Mouse (Mus musculus) forebrain, embryonic 14.5 days (tissue): ENCODE results near the gene Mccc1. TPM values are rescaled to one million over a fixed set of nuclear protein-coding genes. Genes with fewer than 3 reads are reported as not detected.

Experiments
- ATAC-seq: fragments of 200-750 bp; cut with Nextera tagmentation; 2 replicates; pipeline ENCODE4 v1.8.0; 2017; ENCODE audit warnings: mild to moderate bottlenecking, moderate library complexity
- DNase-seq: peaks from one replicate; pipeline ENCODE4 v3.0.0-alpha.2; 2015; ENCODE audit warnings: low spot score
- H3K27ac ChIP-seq: fragments of 300-500 bp; sonication (generic); 2 replicates; pipeline ENCODE4 v1.5.1; 2014; ENCODE audit warnings: low read depth, mild to moderate bottlenecking, control low read depth, low read length, moderate library complexity
- H3K27me3 ChIP-seq: fragments of 300-500 bp; sonication (generic); replicated peaks from 2 replicates; pipeline ENCODE4 v1.6.1; 2014; ENCODE audit warnings: low read length, control low read depth, mixed read lengths; ENCODE audit not compliant: control insufficient read depth, insufficient read depth
- H3K36me3 ChIP-seq: fragments of 300-500 bp; sonication (generic); 2 replicates; pipeline ENCODE4 v1.6.1; 2014; ENCODE audit warnings: low read length, control low read depth; ENCODE audit not compliant: control insufficient read depth, insufficient read depth
- H3K4me1 ChIP-seq: fragments of 300-500 bp; sonication (generic); 2 replicates; pipeline ENCODE4 v1.6.1; 2014; ENCODE audit warnings: antibody characterized with exemption, low read length, control low read depth; ENCODE audit not compliant: control insufficient read depth, insufficient read depth
- H3K4me2 ChIP-seq: fragments of 300-500 bp; sonication (generic); 2 replicates; pipeline ENCODE4 v1.6.1; 2014; ENCODE audit warnings: mild to moderate bottlenecking, control low read depth, low read length
- H3K4me3 ChIP-seq: fragments of 300-500 bp; sonication (generic); 2 replicates; pipeline ENCODE4 v1.5.1; 2014; ENCODE audit warnings: low read depth, low read length, control low read depth
- H3K9ac ChIP-seq: fragments of 300-500 bp; sonication (generic); 2 replicates; pipeline ENCODE4 v1.6.1; 2014; ENCODE audit warnings: mild to moderate bottlenecking, low read length, control low read depth, moderate library complexity
- H3K9me3 ChIP-seq: fragments of 300-500 bp; sonication (generic); replicated peaks from 2 replicates; pipeline ENCODE4 v1.6.1; 2016; ENCODE audit warnings: low read length, control low read depth, mixed read lengths; ENCODE audit not compliant: control insufficient read depth
- WGBS: fragments of 180-500 bp; shearing (Covaris S2); extraction: QIAGEN DNeasy Blood & Tissue Kit; methylation state at CpG from one replicate; pipeline ENCODE4 v1.1.7; 2014; 5-methylcytosine and 5-hydroxymethylcytosine counted together
- polyA plus RNA-seq: library from polyadenylated mRNA; unstranded; fragments of >200 nt; fragmentation: Nextera tagmentation; extraction: Ambion mirVana; gene quantifications from 2 replicates; pipeline ENCODE4 v1.2.1, GENCODE M21; 2014

Mccc1 gene
- polyA plus RNA-seq, 1 experiment from 2014 or later, result 20.0 TPM

GRCm38 (mm10) chr3:35971149-35971548 lies 29.3 kb downstream of the Mccc1 start:
- Histone ChIP-seq H3K9ac (no peak overlapping the region), H3K4me3 (no peak overlapping the region), H3K4me2 (no peak overlapping the region), H3K4me1 (no peaks in the 10 kb centered on the region), H3K27ac (no peak overlapping the region), H3K9me3 (no peaks in the 10 kb centered on the region), H3K27me3 (no peaks in the 10 kb centered on the region), H3K36me3 (peaks cover 66% of the 10 kb centered on the region)
- 94% methylated on average over 12 of the region's 12 CpGs for WGBS
- no peak for DNase-seq
- no peak for ATAC-seq

- Histone ChIP-seq H3K9ac (no peak overlapping the region), H3K36me3 (peaks cover 64% of the 10 kb centered on the region), H3K4me2 (no peak overlapping the region), H3K27me3 (no peaks in the 10 kb centered on the region), H3K9me3 (no peaks in the 10 kb centered on the region), H3K4me1 (no peaks in the 10 kb centered on the region), H3K27ac (no peak overlapping the region), H3K4me3 (no peak overlapping the region)
- no peak for ATAC-seq
- 84% methylated on average over 4 of the region's 4 CpGs for WGBS
- no peak for DNase-seq
These were observed 30.0 kb downstream of the Mccc1 start for GRCm38 (mm10) chr3:35970441-35970840.

GRCm38 (mm10) chr3:35967366-35967921 lies 33.0 kb downstream of the Mccc1 start:
- no peaks in the 10 kb centered on the region for H3K9me3 ChIP-seq
- H3K36me3 ChIP-seq, result peaks cover 55% of the 10 kb centered on the region
- no peaks in the 10 kb centered on the region for H3K27me3 ChIP-seq
- DNase-seq, result no peak
- no peak for ATAC-seq
- no peak overlapping the region for H3K27ac ChIP-seq
- H3K9ac ChIP-seq, result no peak overlapping the region
- no peaks in the 10 kb centered on the region for H3K4me1 ChIP-seq
- no peak overlapping the region for H3K4me2 ChIP-seq
- WGBS, result 95% methylated on average over 8 of the region's 8 CpGs
- no peak overlapping the region for H3K4me3 ChIP-seq

GRCm38 (mm10) chr3:35966493-35966892 lies 34.0 kb downstream of the Mccc1 start:
- WGBS, result 88% methylated on average over 2 of the region's 2 CpGs
- no peaks in the 10 kb centered on the region for H3K27me3 ChIP-seq
- H3K36me3 ChIP-seq, result peaks cover 50% of the 10 kb centered on the region
- DNase-seq, result no peak
- H3K4me2 ChIP-seq, result no peak overlapping the region
- H3K4me3 ChIP-seq, result no peak overlapping the region
- H3K9ac ChIP-seq, result no peak overlapping the region
- H3K4me1 ChIP-seq, result no peaks in the 10 kb centered on the region
- H3K27ac ChIP-seq, result no peak overlapping the region
- no peak for ATAC-seq
- no peaks in the 10 kb centered on the region for H3K9me3 ChIP-seq

GRCm38 (mm10) chr3:35964928-35965327 lies 35.5 kb downstream of the Mccc1 start:
- WGBS, result 92% methylated on average over 4 of the region's 4 CpGs
- ATAC-seq, result no peak

GRCm38 (mm10) chr3:35963921-35964320 lies 36.6 kb downstream of the Mccc1 start:
- Histone ChIP-seq H3K36me3 (peaks cover 48% of the 10 kb centered on the region), H3K4me1 (no peaks in the 10 kb centered on the region), H3K4me2 (no peak overlapping the region), H3K27ac (no peak overlapping the region), H3K9ac (no peak overlapping the region), H3K9me3 (no peaks in the 10 kb centered on the region), H3K4me3 (no peak overlapping the region), H3K27me3 (no peaks in the 10 kb centered on the region)
- ATAC-seq (no peak), DNase-seq (no peak)
- WGBS, result 93% methylated on average over 5 of the region's 5 CpGs

More at GRCm38 (mm10) chr3:35964928-35965327, 35.5 kb downstream of the Mccc1 start:
- H3K36me3 ChIP-seq, result peaks cover 49% of the 10 kb centered on the region
- no peak overlapping the region for H3K9ac ChIP-seq
- no peak overlapping the region for H3K27ac ChIP-seq
- H3K4me3 ChIP-seq, result no peak overlapping the region
- no peaks in the 10 kb centered on the region for H3K4me1 ChIP-seq
- DNase-seq, result no peak
- H3K4me2 ChIP-seq, result no peak overlapping the region
- H3K9me3 ChIP-seq, result no peaks in the 10 kb centered on the region
- H3K27me3 ChIP-seq, result no peaks in the 10 kb centered on the region

GRCm38 (mm10) chr3:35963401-35963800 lies 37.1 kb downstream of the Mccc1 start:
- Histone ChIP-seq H3K9me3 (no peaks in the 10 kb centered on the region), H3K4me2 (no peak overlapping the region), H3K9ac (no peak overlapping the region), H3K27me3 (no peaks in the 10 kb centered on the region), H3K36me3 (peaks cover 44% of the 10 kb centered on the region), H3K27ac (no peak overlapping the region), H3K4me3 (no peak overlapping the region), H3K4me1 (no peaks in the 10 kb centered on the region)
- WGBS, result 94% methylated on average over 4 of the region's 4 CpGs
- DNase-seq (no peak), ATAC-seq (no peak)

GRCm38 (mm10) chr3:35962967-35963366 lies 37.5 kb downstream of the Mccc1 start:
- Histone ChIP-seq H3K4me1 (no peaks in the 10 kb centered on the region), H3K27me3 (no peaks in the 10 kb centered on the region), H3K4me2 (no peak overlapping the region), H3K9ac (no peak overlapping the region), H3K9me3 (no peaks in the 10 kb centered on the region), H3K4me3 (no peak overlapping the region), H3K27ac (no peak overlapping the region), H3K36me3 (peaks cover 42% of the 10 kb centered on the region)
- ATAC-seq (no peak), DNase-seq (no peak)
- WGBS, result 92% methylated on average over 5 of the region's 5 CpGs

- no peak overlapping the region for H3K27ac ChIP-seq
- H3K9ac ChIP-seq, result no peak overlapping the region
- peaks cover 13% of the 10 kb centered on the region; the same call in 1 of the 2 replicates for H3K36me3 ChIP-seq
- DNase-seq (no peak), ATAC-seq (no peak)
- WGBS, result 93% methylated on average over 3 of the region's 3 CpGs
- no peaks in the 10 kb centered on the region for H3K27me3 ChIP-seq
- H3K4me3 ChIP-seq, result no peak overlapping the region
- H3K9me3 ChIP-seq, result no peaks in the 10 kb centered on the region
- H3K4me2 ChIP-seq, result no peak overlapping the region
- H3K4me1 ChIP-seq, result no peaks in the 10 kb centered on the region
These were observed 43.2 kb downstream of the Mccc1 start for GRCm38 (mm10) chr3:35957230-35957629.
